Mouse (Mus musculus) layer of hippocampus, postnatal 36 days (tissue): ENCODE data around the gene Gm48551. TPM values are rescaled to one million over a fixed set of nuclear protein-coding genes. Genes with fewer than 3 reads are reported as not detected.
A peak's percentile ranks its signal among the peaks of the same experiment; 100 is the strongest.

Experiments
- DNase-seq, 2 experiments: peaks; one replicate each; pipeline ENCODE4 v3.0.0; 2022
- total RNA-seq, 2 experiments: library from RNA; stranded (reverse); gene quantifications; 2 replicates each; pipeline ENCODE4 v1.2.3; 2021

The Gm48551 gene
- total RNA-seq, 2 experiments from 2014 or later: 4.0 to 6.6 TPM

- DNase-seq: no peak
Measured at GRCm38 (mm10) chr10:81384605-81384982, 328 bp downstream of the Gm48551 start.

- no peak for DNase-seq
Measured at GRCm38 (mm10) chr10:81385603-81386306, 1.5 kb downstream of the Gm48551 start.

DNA sequence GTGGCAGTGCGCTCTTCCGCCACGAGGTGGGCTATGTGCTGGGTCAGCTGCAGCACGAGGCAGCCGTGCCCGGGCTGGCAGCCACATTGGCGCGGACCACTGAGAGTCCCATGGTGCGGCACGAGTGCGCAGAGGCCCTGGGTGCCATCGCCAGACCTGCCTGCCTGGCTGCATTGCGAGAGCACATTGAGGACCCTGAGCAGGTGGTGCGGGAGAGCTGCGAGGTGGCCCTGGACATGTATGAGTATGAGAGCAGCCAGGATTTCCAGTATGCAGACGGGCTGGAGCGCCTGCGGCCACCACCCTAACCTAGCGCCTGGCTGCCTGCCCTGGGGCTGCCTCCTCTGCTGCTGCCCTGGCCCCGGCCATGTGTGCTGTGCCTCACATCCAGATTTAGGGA, 3.5 kb downstream of the Gm48551 start:
- no peak for DNase-seq

DNA sequence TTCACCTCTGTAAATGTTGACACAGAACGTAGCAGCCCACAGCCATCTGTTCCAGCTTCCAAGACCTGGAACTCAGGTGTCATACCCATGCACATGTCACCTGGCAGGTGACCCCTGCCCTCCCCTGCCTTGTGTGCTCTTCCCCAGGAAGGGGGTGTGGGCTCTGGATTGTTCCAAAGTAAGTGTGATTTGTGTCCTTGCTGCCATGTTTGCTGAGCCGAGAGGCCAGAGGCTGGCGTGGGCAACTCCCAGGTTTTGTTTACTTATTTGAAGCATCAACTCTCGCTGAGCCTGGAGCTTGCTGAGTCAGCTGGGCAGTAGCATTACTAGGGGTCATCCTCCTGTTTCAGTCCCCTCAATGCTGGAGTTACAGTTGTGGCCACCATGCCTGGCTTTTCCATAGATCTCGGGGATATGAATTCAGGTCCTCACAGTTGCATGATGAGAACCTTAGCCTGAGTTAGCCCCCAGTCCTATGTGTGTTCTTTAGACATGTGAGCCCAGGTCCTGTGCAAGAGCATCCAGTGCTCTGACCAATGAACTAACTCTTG, 4.3 kb downstream of the Gm48551 start, which contains the start of gene Gm48552:
Gm48552 (plus strand) TSS at position 501 of the 551 bp plus-strand sequence.
- DNase-seq: no peak

- DNase-seq: no peak
Measured at GRCm38 (mm10) chr10:81389373-81389772, 5.1 kb downstream of the Gm48551 start.

- DNase-seq: peak; percentile 70 to 75
Measured at GRCm38 (mm10) chr10:81389801-81390677, 5.8 kb downstream of the Gm48551 start.

- no peak for DNase-seq
Measured at GRCm38 (mm10) chr10:81390678-81390965, 6.4 kb downstream of the Gm48551 start.

- no peak for DNase-seq
Measured at GRCm38 (mm10) chr10:81392270-81392669, 8.0 kb downstream of the Gm48551 start.

DNA sequence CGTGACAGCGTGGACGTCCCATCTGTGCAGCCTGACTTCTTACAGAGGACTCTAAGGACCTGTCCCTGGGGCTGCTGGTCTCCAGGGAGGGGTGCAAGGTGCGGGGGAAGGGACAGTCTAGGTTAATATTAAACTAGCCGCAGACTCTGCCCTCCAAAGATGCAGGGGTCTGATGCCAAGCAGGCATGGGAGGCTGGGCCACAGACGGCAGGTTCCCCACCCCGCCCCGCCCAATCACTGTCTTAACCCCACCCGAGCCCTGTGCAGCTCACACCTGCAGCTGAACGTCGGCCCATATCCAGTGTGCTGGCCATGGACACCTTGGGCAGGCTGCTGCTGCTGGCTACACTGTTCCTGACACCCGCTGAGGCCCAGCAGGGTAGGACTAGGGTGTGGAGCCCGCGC, 8.5 kb downstream of the Gm48551 start, which contains the start of gene Smim24:
Smim24 (plus strand) TSS at position 271 of the 405 bp plus-strand sequence.
- no peak for DNase-seq

DNA sequence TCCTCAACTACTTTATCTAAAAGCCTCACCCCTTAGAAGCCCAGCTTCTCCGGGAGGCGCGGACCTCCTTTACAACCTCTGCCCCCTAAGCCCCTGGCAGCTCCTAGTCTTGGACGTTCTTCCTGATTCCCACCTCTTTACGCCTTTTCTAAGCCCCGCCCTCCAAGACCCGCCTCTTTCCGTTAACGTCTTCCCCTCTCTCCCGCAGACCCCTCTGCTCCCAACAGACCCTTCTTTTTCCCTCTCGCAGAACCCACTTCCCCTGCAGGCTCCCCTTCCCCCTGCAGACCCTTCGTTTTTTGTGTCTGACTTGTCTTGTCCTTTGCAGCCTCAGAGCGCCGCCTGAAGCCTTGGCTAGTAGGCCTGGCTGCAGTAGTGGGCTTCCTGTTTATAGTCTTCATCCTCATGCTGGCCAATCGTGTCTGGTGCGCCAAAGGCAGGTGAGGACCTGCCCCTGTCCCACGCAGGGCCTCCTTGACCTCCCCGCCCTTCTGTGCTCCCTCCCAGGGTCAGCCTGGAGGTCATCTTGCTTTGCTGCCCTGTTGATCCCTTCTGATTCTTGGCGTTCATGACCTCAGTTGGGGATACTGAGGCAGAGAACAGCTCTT, 9.3 kb downstream of the Gm48551 start:
- DNase-seq: no peak

DNA sequence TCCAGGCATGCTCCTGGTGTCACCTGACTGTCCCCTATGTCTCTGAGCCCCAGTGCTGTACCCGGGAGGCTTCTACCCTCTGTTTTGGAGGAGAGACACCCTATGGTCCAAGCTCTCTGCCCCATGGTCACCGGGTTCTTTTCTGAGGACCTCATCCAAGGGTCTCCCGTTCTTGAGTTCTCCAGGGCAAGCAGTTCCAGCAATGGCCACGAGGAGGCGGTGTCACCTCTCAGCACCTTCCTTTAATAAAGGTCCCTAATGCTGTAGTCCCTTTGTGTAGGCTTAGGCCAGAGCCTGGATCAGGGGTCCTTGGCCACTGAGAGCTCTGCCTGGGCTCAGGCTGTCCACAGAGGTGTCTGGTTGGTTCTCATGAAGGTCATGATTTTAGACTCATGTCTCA, 10.9 kb downstream of the Gm48551 start:
- no peak for DNase-seq

DNA sequence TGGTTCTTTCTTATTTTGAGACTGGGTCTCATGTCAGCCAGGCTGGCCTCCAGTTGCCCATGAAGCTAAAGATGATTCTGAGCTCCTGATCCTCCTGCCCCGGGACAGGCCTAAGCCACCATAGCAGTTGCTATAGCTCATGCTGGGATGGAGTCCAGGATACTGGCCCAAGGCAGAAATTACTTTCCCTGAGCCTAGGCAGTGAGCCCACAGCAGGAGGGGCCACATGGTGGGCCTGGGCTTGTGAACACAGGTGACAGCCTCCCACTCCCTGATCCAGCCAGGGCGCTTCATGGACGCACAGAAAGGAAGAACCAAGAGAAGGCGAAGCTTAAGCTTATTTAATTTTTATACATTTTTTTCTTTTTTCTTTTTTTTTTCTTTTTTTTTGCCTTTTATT, 11.6 kb downstream of the Gm48551 start:
- no peak for DNase-seq

GRCm38 (mm10) chr10:81396749-81397148, 12.5 kb downstream of the Gm48551 start:
- no peak for DNase-seq

DNA sequence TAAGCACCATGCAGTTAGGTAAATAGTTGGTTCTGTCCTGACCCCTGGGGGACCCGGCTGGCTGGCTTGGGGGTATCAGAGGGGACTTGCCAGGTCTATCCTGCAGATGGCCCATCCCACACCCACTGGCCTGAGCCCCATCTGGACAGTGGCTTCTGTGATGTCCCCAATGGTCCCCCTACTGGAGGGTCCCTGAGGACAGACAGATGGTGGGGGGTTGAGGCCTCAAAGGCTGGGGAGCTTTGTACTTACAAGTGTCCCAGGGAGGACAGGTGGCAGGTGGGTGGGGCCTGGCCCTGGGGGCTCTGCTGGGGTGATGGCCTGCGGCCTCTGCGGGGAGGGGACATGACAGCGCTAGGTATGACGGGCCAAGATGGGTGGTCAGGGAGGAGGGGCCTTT, 15.0 kb downstream of the Gm48551 start:
- DNase-seq: no peak

- no peak for DNase-seq
Measured at GRCm38 (mm10) chr10:81399798-81400308, 15.6 kb downstream of the Gm48551 start.

DNA sequence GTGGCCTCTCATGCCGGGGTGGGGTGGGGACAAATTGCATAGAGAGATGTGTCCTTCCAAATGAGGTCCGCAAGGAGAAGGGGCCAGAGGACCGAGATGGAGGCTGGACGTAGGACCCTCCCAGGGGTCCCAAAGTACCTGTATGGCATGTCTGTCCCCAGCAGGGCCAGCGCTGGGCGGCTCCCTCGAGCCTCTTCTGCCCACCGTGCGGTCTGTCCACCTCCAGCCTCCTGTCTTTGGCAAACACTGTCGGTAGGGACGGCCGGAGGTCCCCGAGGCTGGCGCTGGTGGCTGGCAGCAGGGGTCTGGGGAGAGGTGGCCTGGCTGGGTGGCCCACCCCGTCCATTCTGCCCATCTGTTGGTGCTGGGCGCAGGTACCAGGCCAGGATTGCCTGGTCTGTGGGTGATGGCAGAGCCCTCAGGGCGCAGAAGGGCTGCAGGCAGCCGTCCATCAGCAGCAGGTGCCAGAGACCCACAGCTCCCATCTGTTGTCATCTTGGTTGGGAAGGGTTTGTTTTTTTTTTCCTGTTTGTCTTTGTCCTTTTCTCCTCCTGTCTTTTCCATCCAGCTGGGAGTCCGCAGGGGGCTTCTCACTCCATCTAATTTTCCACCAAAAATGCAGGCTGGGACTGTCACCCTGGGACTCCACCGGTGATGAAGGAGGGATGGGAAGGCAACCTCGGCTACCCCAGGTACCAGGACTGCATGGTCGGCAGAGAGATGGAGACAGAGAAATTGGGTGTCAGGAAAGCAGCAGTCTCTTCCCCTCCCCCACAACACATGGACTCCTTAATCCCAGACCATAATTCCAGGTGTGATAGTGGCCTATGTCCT, 16.3 kb downstream of the Gm48551 start:
- DNase-seq: no peak

GRCm38 (mm10) chr10:81401205-81401520, 16.9 kb downstream of the Gm48551 start:
- DNase-seq: no peak

DNA sequence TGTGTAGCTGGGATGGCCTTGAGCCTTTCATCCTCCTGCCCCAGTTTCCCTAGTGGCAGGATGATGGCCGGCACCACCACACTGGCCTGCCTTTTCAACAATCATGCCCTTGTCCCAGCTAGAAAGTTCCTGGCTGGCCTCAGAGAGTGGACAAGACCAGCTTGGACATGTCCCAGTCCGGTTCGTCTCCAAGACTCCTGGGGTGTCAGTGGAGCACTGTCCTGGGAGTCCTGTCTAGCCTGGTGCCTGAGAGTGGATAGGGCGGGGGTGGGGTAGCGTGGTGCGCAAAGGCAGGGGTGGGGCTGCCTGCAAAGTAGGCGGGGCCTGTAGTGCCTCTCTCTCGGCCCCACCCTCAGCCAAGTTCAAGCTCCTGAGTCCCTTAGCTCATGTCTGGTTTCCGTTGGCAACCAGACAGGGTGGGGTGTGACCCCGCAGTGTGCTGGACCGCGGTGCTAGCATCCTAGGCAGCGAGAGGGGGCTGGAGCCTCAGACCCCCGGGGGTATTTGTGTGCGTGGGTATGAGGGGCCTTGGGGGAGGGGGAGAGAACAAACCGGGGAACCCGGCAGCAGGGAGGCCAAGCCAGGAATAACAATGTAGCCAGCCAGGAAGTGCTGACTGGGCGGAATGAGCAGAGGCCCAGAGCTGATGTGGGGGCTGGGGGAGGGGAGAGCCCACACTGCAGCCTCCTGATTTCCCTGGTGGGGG, 17.4 kb downstream of the Gm48551 start:
- DNase-seq: peak in 1 of 2 experiments; percentile 61

DNA sequence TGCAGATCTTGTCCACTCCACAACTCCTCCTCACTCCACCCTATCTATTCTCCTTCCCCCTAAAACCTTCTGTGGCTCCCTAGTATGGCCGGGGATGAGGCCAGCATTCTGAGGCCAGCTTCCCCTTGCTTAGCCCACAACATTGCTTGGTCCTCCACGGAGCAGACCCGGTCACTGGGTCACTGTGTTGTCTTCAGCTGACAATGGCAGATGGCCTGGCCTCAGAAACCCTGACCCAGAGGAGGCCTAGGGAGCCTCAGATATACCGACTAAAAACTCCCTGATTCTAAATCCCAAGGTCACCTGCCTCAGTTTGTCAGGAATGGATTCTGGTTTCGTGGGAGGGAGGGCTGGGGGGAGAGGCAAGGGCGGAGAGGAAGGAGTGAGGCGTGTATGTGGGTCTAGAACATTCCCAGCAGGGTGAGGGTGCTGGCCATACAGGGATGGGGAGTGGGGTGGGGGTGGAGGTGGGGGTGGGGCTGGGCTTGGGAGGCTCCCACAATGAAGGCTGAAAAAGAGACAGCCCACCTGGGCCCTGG, 18.0 kb downstream of the Gm48551 start:
- DNase-seq: no peak

DNA sequence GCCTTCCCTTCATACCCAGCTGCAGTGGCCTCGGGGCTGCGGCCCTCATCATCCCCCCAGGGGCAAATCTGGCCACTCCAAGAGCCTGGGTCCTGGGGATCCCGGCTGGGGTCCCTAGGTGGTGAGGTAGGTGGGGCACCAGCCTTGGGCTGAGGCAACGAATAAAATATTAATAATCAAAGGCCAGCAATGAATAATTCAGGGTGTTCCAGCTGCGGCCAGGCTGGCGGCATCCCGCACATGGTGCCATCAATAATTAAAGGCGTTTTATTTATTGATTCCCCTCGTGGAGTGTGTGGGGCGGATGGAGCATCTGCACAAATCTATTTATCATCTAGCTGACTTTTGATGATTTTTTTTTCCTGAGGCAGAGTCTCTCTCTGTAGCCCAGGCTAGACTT, 19.2 kb downstream of the Gm48551 start:
- no peak for DNase-seq

DNA sequence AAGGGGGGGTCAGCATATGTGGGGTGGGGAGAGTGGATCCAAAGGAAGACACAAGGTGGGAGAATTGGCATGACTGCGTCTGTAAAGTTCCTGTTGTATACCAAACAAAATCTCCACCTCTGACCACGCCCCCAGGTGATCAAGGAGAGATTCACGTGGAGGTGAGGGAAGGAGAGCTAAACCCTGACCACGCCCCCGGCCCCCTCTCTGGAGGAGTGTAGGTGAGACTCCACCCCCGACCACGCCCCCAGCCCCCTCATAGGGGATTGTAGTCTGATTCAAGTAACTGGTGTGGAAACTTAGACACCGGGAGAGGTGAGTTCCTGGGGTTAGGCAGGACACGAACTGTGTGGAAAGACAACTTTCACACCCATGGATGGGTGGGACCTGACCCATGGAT, 19.8 kb downstream of the Gm48551 start:
- DNase-seq: no peak
